Mouse (Mus musculus): ENCODE results near the gene Srsf2.
"Not testable (repeated sequence)": the region's sequence is repeated elsewhere in the genome, so short reads cannot be mapped to it uniquely, and the experiment has no call there.

The Srsf2 gene

DNA sequence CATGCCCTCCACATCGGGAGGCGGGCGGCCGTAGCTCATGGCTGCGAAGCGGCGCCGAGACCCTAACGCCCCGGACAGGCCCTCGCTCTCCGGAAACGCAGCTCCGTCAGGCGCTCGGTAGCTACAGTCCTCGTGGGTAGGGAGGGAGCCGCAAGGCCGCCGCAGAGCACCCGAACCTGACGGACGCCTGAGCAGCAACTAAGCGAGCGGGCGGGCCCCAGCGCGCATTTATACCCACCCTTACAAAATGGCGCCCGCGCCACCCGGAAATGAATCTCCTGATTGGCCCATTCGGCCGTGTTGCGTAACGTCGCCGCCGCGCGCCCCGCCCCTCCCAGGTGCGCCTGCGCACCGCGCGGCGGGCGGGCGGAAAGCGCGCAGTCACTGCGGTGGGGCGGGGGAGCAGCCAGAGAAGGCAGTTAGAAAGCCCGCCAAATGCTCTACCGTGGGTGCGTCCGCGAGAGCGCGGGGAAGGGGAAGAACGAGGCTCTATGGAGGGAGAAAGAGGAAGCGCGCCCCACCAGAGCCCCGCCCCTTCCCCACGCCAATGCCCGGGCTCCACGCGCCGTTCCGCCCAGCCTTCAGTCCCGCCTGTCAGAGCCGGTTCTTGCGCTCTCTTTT, at the start of gene Srsf2:
Gene Srsf2, minus strand, starts transcription at position 204 of the 621 bp plus-strand sequence.
- DNase-seq (ENCODE audit: low spot score in 2 of 2), result peak; percentile 97 to 98

DNA sequence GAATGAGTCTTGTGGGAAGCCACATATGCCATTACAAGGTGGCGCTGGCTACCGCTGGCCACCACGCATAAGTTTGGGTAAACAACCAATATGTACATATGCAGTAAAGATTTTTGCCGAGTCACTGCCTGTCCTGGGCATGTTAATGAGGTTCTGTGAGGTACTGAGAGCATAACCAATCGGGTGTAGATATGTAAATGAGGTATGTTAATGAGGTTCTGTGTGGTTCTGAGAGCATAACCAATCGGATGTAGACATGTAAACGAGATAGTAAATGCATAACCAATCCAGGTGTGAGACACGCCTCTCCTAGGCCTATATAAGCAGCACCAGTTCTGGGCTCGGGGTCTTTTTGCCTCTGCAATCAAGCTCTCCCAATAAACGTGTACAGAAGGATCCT, 49.7 kb upstream of the Srsf2 start:
- not testable (repeated sequence) for DNase-seq (ENCODE audit: low spot score in 2 of 2)

DNA sequence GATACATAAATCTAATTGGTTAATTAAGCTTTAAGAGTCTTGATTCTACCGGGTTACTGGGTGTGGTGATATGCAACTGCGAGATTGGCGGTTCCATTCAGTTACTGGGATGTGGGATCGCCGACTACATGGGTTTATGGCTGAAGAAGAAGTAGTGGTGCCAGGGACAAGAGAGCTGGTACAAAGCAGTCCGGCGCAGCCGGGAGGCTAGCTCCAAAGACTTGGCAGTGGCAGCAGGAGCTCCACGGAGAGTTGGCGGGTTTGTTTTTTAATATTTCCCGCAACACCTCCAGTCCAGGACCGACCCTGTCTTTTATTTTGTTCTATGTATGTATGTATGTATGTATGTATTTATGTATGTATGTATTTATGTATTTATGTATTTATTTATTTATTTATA, 46.4 kb upstream of the Srsf2 start:
- no peak for DNase-seq (ENCODE audit: low spot score in 2 of 2)

DNA sequence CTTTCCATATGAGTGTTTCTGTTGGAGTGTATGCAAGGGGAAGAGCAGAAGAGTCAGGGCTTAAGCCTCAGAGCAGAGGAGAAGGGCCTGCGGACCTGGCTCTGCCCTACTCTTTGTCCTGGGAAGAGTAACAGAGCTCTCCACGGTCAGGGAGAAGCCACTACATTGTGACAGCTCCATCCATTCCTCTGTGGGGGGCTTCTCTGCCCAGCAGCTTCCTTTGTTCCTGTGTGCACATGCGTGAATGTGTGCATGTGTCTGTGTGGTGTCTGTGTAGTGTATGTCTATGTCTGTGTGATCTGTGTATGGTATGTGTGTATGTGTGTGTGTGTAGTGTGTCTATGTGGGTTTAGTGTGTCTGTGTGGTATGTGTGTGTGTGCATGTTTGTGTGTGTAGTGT, 42.5 kb upstream of the Srsf2 start:
- no peak for DNase-seq (ENCODE audit: low spot score in 2 of 2)

DNA sequence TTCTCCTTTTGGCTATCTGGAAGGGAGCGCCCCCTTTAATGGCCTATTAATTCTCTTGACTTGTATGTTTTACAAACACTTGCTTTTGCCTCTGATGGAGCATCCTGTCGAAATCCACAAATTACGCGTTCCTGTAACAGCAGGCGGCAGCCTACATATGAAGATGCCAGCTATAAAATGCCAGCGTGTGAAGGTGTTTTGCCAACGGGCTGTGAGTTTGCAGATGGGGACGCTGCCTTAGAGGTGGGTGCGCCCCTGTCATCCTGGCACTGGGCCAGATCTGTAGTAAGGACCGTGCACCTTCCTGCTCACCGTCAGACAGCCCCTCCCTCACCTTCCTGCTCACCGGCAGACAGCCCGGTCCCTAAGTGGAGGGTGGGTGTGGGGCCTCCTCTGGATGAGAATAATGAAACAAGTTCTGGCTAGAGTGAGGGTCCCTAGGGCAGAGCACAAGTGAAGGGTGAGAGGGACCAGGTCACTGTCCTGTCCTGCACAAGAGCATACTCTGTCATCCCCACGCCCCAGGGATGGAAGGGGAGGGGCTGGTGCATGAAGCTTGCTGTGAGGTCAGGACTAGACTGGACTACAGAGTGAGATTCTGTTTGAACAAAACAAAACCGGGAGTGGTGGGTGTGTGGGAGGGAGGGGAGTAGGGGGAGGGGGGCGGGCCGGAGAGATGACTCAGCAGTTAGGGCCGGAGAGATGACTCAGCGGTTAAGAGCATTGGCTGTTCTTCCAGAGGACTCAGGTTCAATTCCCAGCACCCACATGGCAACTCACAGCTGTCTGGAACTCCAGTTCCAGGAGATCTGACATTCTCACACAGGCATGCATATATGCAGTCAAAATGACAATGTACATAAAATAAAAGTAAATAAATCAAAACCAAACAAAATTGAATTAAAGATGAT, 40.9 kb upstream of the Srsf2 start:
- no peak for DNase-seq (ENCODE audit: low spot score in 2 of 2)

DNA sequence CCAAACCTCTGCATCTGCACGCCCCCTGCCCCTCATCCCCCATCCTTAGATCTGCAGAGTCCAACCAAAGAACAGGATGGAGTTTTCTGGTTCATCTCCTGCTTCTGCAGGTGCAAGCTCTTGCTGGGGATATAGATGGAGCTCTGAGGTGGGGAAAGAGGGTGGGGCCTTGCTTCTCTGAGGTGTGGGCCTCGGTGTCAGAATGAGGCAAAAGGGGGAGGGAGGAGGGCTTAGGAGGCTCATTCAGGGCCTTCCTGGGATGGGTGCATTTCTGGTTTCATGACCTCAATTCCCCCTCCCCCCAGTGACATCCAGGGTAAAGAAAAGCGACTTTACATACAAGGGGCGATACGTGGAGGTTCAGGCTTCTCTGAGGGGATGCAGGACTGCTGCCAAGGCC, 34.2 kb upstream of the Srsf2 start:
- no peak for DNase-seq (ENCODE audit: low spot score in 2 of 2)

DNA sequence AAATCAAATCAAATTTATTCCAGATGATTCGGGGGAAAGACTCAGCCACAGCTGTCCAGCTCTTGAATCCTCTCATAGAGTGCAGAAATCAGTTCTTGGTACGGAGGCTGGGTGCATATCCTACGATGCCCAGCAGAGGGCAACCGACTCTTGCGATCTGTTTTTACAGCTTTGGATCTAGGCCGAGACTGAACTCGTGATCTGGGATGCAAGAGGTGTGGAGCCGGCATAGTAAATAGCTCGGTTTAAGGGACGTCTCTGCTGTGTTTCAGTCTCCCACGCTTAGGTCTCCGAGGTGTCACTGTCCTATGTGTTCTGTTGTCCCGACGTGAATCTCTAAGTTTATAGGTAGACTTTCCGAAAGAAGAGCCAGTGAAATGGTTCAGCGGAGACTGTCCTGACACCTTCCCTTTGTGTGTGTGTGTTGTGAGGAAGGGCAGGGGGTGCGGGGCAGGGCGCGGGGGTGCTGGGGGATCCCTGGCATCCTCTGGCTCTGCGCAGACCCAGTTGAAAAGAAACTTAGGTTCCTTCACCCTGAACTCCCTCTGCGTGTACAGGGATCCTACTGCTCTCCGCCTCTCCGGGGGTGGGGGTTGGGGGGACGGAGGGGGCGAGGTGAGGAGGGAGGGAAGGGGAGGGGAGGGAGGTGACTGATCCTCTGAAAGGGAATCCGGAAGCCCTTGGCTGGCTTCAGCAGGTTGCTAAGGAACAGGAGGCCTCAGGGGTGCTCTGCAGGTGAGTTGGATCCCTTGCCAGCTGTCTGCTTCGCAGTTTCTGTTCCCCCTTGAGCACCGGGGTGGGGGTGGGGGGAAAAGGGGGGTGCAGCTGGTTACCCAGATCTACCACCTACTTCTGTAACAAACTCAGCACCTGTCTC, 32.6 kb upstream of the Srsf2 start:
- peak; percentile 78 to 92 for DNase-seq (ENCODE audit: low spot score in 2 of 2)

DNA sequence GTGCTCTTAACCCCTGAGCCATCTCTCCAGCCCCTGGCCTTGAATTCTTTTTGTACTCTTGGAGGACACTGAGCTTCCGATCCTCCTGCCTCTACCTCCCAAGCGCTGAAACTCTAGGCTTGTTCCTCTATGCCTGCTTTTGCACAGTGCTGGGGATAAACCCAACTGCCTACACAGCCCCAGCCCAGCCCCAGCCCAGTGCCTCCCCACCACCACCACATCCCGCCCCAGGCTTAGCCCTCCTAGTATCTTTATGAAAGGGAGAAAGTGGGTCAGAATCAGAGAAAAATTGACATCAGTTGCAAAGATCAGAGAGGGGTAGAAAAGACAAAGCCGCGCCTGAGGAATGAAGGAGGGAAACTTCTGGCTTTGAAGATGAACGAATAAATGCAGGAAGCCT, 31.2 kb upstream of the Srsf2 start:
- DNase-seq (ENCODE audit: low spot score in 2 of 2), result no peak

DNA sequence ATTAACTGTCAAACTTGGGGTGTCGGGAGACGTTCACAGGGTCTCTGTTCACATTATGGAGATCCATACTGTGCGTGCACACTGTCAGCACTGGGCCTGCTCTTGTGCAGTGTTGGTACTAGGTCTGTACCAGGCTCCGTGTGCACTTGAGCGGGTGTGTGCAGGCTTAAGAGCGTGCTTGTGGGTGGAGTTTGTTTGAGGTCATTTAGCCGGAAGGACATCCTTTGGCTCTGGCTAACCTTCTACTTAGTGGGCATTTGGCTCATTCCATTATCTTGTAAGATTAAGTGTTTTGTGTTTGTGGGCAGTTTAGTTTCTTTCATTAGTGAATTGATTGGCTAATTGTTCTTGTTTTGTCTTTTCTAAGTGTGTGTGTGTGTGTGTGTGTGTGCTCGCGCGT, 29.6 kb upstream of the Srsf2 start:
- DNase-seq (ENCODE audit: low spot score in 2 of 2), result no peak

DNA sequence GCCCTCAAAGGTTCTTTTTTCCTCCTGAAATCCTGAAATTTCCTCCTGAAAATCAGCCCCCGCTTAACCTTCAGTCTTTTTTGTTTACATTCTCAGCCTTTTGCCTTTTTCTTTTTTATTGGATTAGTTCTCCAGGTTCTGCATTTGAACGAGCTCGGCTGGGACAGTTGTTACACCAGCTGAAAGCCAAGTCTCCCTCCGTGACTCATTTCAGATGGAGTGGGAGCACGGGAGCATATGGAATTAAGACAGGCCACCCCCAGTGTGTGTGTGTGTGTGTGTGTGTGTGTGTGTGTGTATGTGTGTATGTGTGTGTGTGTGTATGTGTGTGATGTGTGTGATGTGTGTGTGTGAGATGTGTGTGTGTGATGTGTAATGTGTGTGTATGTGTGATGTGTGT, 28.5 kb upstream of the Srsf2 start:
- no peak for DNase-seq (ENCODE audit: low spot score in 2 of 2)

DNA sequence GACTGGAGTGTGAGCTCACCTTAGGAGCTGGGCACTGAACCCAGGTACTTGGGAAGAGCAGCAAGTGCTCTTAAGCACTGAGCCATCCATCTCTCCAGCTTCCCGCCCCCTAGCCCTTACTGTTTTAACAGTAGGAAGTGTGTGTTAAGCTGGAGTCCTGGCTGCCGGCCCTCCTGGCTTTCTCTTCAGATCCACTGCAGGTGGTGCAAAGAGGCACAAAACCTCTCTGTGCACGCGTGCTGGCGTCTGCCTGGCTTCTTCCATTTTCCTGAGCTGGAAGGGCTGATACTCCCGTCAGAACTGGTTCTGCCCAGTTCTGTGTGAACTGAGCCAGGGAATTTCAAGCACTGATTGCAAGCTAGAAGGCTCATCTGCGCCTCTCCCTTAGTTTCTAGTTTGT, 27.9 kb upstream of the Srsf2 start:
- DNase-seq (ENCODE audit: low spot score in 2 of 2), result peak in 1 of 2 experiments; percentile 25

DNA sequence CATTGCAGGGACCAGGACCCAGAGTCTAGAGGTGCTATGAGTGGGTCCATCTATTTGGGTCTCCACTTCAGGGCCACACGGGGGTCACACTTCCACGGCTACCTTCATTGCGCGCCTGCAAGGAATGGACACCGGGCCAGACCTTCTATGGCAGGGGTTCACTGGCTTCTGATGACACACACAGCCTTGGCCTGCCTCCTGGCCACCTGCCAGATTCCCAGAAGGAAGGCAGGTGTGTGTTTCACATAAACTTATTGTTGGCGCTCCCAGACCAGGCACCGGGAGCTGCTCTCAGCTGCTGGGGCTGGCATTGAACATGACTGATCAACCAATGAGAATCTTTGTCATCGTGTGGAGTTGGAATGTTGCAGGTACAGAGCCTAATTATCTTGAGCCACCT, 25.6 kb upstream of the Srsf2 start:
- DNase-seq (ENCODE audit: low spot score in 2 of 2), result no peak

DNA sequence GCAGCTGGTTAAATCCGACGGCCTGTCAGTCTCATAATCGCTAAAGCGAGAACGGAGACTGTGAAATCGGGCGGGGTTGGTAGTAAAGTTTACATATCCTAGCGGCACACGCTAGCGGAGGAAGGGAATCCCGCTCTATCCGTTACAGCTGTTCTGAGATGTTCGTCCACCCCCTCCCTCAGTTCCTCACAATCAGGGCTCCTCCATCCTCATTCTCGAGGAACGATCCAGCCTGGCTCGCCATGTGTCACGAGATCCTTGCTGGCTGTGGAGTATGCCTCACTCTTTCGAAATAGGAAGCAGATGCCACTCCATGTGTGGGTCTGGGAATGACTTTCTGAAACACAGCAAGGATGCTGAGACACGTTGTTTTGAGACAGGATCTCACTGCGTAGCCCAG, 21.1 kb upstream of the Srsf2 start:
- DNase-seq (ENCODE audit: low spot score in 2 of 2), result no peak

DNA sequence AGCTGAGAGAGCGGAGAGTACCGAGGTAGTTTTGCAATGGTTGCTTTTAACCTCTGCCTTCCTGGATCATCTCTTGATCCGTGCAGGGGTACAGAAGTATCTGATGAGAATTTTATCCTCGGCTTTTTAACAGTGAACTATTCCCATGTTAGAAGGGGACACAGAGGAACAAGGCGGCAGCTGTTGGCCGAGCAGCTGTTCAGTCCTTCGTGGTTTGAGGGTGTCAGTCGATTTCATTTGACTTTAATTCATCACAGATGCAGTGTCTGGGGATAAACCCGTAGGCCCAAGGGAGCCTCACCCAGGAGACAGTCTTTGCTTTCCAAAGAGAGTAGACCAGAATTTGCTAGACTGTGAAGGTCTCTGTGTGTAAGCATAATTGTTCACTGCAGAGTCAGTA, 18.6 kb upstream of the Srsf2 start:
- no peak for DNase-seq (ENCODE audit: low spot score in 2 of 2)

DNA sequence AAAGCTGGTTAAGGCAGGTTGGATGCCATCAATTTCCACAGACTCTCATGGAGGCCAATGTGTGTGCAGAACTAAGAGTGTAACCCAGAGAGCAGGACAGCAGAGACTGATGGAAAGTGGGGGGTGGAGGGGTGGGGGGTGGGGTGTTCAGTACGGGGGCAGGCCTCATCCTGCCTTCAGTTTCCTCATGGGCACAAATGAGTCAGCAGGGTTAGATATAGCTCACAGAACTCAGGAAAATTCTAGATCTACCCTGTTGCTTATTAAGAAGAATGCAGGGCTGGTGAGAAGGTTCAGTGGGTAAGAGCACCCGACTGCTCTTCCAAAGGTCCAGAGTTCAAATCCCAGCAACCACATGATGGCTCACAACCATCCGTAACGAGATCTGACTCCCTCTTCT, 16.7 kb upstream of the Srsf2 start:
- DNase-seq (ENCODE audit: low spot score in 2 of 2), result no peak

DNA sequence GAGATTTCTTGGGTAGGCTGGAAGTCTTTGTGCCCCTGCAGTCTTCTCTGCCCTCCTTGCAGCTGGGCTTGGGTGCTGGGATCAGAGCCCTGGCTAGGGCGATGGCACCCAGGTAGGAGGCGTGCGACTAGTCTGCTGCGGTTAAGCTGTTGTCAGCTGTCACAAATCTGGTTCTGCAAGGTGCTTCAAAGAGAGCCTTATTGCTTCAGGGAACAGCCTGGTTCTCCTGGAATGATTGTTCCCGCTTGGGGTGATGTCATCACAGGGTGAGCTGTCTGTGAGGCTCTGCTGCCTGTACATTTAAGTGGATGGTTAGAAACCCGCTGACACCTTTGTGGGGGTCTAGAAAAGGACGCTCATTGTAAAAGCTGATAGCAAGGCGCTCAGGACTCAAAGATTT, 16.3 kb upstream of the Srsf2 start:
- no peak for DNase-seq (ENCODE audit: low spot score in 2 of 2)

DNA sequence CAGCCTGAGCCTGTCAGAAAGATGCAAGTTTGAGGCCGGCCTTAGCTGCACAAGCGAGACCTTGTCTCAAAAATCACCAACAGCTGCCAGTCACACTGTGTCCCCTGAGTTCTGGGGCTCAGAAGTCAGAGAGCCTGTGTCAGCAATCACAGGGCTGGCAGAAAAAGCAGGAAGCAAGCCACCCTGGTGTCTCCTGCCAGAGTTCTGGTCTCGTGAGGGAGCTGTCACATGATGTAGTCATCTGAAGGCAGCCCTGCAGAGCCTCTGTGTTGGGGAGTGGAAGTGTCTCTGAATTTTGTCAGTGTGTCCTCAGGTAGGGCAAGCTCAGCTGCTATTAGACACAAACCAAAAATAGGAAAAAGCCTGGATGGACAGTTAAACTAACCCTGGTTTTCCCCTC, 15.2 kb upstream of the Srsf2 start:
- DNase-seq (ENCODE audit: low spot score in 2 of 2), result no peak

DNA sequence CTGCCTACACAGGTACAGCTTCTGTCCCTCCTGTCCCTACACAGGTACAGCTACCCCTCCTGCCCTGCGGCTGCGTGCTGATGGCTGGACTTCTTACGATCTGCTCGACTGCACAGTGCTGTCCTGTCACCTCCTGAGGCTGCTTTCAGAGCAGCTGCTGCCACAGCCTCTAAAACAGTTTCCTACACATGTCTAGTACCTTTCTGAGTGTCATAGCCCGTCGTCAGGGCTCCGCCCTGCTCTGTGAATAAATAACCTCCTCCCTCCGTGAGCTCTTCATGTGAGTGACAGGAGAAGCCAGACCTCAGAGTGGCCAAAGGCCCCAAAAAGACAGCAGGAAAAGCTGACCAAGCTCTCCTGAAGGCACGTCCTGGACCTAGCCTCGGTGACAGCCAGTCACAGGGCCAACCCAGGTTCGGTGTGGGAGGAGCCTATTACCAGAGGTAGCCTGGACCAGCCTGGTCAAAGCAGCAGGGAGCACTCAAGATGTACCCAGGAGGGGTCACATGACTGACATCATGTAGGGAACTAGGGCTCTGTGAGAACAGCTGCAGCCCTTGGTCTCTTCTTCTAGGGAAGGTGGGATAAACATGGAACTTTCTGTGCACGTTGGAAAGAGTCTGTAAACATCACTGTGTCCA, 13.2 kb upstream of the Srsf2 start:
- no peak for DNase-seq (ENCODE audit: low spot score in 2 of 2)

DNA sequence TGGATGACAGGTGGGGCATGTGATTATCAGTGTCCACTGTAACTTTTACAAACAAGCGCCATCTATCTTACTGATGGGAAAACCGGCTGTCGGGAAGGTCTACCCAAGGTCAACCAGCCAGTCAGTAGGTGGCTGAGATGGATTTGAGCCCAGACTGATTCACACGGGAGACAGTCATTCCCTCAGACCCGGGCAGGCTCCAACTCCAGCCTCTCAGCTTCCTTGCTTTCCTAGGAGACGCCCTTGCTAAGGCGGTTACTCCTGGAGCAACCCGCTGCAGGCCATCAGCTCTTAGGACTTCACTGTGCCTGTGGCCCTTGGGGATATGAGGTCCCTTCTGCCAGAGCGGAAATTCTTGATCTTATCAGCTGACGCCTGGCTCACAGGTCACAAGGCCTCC, 11.6 kb upstream of the Srsf2 start:
- DNase-seq (ENCODE audit: low spot score in 2 of 2), result no peak

DNA sequence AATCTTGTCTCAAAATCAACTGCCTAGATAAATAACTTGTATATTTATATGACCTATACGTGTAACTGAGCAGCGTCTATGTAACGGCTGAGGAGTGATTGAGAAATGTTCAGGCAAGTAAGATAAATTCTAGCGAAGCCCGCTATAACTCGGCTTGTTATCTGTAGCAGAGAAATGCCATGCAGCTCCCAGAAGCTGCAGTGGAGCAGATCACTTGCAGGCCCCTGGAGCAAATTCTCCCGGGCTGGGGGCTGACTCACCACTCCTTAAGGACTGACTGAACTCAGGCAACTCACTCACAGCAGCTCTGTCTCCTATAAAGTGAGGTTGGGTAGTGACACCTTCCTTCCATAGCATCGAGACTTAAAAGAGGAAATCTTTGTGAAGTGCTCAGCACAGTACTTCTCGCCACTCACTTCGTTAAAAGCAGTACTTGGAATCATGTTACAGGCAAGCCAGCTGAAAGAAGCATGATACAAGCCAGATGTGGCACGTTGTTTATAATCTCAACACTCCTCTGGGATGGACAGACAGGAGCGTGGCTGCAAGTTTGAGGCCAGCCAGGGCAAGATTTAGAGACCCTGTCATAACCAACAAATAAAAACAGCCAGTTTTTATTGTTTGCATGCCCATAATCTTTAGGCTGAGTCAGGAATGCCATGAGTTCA, 4.4 kb upstream of the Srsf2 start:
- no peak for DNase-seq (ENCODE audit: low spot score in 2 of 2)

DNA sequence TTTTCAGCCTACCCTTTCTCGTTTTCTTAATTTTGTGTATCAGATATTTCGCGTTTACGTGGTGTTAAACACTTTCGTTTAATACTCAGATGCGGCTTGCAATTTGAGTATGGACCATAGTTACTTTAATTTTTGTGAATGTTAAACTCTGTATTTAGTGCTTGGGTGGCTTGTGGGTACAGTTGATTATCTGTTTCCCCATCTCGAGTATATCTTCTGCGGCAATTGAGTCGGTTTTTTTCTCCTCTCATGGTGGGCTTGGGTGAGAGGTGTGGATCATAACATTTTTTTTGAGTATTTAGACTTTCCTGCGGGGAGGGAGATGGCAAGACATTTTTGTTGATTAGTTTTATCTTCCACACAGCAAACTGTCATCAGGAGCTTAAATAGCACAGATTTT, 1.4 kb upstream of the Srsf2 start:
- no peak for DNase-seq (ENCODE audit: low spot score in 2 of 2)

Data from cerebellum, postnatal 4 days (tissue).